Mouse (Mus musculus) layer of hippocampus, postnatal 36 days (tissue): Measurements from ENCODE around the gene Myh2. TPM values are rescaled to one million over a fixed set of nuclear protein-coding genes. Genes with fewer than 3 reads are reported as not detected.

Source experiments
- DNase-seq, 2 experiments: peaks; one replicate each; pipeline ENCODE4 v3.0.0; 2022
- total RNA-seq, 2 experiments: library from RNA; stranded (reverse); gene quantifications; 2 replicates each; pipeline ENCODE4 v1.2.3; 2021

Myh2 gene
- total RNA-seq, result under 1 TPM; 0.13 to 0.15 TPM

DNA sequence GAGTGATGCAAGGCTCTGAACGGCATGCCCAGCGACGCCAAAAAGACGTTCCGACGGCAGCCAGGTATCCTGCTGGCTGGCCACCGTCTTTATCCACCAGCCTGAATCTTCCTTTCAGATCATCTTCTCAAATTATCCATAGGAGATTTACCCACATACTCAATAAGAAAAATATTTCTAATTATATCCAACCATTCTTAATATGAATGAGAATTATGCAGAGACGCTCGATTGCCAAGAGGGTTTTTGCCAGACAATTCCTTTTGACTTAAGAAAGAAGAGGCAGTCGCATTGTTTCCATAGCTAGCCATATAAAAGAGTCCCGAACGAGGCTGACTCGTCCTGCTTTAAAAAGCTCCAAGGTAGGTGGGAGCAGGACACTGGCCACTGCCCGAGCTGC lies at the start of gene Myh2:
Myh2 (plus strand) TSS at position 301 of the 400 bp plus-strand sequence.
- DNase-seq, result no peak

DNA sequence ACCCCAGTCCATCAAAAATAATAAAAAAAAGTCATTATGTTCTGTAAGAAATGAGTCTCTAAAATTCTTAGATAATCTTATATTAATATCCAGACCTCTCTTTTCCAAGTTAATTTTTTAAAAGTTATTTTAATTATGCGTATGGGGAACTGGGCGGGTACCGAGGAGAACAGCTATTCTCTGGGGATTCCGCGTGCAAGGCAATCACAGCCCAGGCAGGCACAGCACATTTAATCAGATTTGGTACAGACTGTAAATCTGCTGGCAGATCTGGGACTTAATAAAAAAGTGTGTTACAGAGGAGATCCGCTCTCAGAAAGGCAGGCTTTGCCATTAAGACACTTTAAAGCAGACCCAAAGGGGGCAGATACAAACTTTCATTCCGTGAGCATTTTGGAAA lies 45.9 kb upstream of the Myh2 start:
- DNase-seq, result no peak

DNA sequence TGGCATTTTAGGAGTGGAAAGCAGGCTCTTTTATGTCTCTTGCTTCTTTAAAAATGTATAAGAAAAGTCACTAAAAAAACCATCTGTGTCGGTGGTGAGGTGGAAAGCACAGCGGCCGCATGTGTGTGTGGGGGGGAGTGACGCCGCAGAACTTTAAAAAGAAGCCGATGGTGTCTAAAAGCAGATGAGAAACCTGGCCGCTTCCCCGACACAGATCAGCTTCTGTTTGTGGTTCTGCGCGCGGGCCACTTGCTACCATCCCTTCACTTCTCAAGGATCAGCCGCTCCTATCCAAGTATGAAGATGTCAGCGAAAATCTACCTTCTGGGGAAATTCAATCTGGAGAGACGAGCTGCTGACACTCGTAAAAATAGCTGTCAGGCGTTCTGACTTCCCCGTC lies 45.5 kb upstream of the Myh2 start:
- no peak for DNase-seq

DNA sequence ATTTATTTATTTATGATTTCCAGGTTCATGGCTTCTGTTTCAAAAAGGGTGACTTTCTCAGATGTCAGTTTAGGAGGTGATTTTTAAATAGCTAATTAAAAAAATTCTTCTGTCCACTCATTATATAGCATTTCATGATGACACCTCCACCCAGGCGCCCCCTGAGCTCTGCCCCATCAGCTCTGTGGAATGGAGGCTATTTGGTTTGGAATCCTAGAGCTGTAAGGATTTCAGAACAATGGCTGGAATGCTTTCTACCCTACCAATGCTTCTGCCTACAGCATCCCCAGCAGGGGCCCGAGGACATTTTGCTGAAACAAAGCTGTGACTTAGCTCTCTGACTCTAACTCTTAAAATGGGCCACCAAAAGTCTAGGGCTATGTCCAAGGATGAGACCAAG lies 37.3 kb upstream of the Myh2 start:
- no peak for DNase-seq

DNA sequence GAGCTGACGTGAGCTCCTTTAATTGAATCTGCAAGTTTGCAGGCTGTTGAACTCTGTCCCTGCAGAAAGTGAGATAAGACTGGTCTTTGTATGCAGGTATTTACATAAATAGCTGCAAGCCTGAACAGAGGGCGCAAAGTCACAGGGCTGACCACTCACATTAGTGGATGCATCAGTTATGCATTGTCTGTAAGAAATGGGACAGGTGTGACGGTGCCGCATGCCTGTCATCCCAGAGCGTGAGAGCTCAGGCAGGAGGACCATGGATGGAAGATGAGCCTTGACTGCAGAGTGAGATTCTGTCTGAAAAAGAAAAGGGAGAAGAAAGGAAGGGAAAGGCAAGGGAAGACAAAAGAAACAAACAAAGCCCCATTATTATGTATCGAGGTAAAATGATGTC lies 36.2 kb upstream of the Myh2 start:
- DNase-seq, result no peak

DNA sequence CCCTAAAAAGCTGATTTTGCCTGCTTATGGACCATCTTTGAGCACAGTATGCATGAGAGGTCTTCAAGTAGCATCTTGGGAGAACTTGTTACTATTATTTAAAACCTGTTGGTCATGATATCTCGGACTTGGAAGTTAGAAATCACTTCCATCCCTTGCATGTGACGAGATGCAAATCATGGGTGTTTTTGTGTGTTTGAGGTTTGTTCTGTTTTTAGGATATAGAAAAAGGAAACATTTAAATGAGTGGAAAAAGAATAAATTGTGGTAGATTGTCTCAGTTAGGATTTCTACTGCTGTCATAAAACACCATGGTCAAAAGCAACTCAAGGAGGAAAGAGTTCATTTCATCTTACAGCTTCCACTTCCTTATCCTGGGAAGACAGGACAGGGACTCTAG lies 35.3 kb upstream of the Myh2 start:
- DNase-seq, result no peak

DNA sequence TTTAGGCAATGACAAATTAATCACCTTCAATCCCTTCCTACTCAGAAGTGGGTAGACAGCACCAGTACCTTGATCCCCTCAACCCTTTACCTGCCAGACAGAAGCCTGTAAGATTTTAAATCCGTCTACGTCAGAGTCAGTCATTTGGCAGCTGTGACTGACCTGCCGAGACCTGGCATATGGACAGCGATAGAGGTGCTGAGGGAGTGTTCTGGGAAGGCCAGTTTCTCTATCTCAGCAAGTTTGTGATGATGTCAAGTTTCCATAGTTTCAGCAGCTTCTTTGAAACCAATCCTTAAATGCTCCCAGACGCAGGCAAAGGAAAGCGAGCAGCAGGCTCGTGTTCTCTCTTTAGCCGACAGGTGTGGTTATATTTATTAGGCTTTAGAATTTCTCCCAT lies 31.3 kb upstream of the Myh2 start:
- DNase-seq, result no peak

DNA sequence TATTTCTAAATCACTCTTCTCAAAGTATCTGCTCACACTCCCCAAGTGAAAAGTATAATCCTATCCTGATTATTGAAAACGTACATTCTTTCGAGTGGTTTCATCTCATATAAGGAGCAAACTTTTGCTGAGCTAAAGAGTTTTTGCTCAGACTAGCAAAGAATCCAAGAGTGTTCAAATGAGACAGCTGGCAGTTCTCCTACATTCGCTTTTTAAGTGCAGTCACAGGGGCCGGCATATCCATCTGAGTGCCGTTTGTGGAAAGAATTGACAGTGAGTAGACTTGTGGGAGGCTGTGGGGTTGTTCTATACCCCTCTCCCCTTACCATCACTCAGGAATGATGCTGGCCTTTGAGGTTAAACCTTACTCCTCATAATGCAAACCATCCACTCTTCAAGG lies 30.7 kb upstream of the Myh2 start:
- no peak for DNase-seq

DNA sequence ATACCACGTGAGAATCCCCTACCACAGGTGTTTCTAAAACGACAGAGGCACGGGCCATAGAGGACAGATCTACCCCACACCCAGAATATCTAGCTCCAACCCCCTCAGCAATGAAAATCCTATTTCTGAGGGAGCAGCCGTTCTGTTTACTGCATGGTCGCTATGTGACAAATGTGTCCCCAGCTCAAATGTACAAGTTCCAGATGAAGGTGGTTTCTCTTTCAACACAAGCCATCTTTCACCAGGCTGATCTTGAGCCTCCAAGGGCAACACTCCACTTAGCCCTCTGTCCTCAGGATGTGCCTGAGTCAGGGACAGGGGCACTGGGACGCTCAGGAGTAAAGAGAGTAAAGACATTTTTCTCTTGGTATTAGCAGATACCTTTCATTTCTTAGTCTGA lies 29.8 kb upstream of the Myh2 start:
- no peak for DNase-seq

DNA sequence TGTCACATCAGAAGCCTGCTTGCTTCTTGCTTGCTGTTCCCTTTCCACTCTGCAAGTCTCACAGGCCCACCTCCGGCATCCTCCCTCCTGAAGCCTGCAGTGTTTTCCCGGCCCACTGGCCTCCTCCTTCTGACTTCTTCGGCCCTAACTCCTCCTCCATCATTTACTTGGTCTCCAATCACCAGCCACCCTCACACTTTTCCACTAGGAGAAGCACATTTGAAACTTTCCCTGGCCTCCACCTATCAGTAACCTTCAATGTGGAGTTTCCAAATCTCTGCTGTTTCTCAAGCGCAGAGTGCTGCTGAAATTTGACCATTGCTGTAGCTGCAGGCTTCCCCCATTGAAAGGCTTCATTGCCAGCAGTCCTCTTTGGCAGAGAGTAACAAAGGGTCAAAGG lies 28.8 kb upstream of the Myh2 start:
- DNase-seq, result no peak

DNA sequence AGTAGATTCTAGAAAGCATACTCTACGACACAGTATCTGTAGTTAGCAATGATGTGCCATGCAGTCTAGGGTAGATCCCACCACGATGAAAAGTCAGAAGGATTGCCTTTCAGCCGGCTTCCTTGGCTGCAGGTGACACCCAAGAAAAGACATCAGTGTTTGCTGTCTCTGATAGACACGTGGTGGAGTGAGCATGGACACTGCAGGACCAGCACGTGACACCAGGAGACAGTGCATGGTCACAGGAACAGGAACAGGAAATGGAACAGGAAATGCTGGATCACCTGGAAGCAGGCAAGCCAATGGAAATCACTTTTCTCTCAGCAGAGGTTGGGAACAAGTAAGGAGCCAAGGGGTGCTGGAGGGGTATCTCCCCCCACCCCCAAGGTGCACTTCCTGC lies 27.8 kb upstream of the Myh2 start:
- DNase-seq, result no peak

DNA sequence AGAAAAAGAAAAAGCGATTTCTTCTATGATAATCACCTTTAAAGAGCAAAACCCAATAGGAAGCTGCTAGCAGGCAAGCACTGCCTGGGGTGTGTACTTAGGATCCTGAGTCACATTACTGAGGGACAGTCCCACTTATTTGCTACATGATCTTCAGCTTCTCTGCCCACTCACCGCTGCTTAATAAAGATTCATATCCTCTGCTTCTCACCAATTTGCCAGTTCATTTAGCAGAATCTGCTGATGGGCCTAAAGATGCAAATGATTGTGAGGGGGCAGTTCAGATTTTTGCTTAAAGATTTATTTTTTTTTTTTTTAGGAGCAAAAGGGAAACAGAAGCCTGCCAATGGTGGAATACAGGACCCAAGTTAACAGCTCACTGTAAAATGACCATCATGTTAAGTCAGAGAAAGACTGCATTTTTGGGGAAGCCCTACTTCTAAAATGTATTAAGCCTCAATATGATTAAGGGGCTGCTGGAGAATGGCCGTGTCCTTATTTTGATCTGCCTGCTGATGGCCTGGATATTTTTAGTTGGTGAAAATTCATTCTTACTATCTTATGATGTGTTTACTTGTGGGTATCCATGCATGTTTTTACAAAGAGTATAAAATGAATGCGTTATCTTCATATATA lies 26.8 kb upstream of the Myh2 start:
- DNase-seq, result no peak

DNA sequence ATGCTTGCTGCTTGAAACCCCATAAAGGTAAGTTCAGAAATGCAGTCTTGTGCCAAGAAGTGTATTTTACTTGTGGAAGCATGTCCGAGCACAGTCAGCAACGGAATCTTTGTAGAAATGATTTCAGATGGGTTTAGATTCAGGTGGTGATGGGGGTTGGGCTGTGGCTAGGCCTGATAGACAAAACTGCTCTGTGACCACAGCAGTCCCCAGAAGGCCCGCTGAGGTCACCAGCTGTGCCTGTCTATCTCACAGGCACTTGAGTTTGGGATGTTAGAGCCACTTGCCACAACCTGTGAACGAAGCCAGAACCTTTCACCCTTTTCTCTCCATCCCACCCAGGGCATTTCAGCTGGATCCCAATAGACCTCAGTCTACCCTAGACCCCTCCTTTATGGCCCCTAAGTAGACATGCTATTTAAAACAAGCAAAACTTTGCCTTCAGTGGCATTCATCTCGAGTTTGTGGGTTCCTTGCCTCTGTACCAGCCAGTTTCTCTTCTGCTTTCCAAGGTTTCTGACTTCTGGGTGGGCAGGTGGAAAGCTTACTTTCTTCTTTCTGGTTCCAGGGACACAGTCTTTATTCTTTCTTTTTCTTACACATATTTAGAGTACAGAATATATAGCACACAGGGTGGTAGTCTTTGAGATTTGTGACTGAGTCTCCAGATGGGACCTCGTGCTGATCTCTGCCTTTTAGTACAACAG lies 26.1 kb upstream of the Myh2 start:
- no peak for DNase-seq

DNA sequence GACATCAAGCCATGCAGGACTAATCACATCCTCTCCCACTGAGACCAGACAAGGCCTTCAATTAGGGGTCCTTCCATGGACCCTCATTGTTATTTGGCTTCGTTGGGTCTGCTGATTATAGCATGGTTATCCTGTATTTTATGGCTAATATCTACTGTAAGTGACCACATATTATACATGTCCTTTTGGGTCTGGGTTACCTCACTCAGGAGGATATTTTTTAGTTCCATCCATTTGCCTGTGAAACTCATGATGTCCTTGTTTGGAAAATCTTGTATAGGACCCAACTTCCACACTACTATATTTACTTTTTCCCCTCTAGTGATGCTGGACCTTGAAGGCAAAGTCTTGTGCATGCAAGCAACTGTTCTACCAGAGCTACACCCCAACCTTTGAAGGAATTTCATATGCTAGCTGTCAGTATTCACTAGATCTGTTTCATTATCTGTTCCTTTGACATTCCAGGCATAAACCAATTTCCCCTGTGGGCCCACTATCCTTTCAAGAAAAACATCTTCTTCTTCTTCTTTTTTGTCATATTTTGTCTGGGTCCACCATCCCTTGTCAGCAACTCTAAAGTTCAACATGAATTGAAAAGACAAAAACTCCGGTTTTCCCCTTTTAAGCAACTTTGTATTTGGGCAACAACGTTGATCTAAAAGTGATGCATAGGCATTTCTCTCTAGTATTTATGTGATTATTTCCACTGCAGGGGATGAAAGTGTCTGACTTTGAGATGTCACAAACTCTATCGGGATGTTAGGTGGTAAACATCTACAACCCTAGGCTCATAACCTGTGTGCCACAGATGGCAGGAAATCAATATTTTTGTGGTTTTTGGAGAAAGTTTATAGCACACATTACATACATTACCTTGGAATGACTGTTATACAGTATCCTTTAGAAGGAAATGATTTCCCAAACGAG lies 25.1 kb upstream of the Myh2 start:
- DNase-seq, result no peak

DNA sequence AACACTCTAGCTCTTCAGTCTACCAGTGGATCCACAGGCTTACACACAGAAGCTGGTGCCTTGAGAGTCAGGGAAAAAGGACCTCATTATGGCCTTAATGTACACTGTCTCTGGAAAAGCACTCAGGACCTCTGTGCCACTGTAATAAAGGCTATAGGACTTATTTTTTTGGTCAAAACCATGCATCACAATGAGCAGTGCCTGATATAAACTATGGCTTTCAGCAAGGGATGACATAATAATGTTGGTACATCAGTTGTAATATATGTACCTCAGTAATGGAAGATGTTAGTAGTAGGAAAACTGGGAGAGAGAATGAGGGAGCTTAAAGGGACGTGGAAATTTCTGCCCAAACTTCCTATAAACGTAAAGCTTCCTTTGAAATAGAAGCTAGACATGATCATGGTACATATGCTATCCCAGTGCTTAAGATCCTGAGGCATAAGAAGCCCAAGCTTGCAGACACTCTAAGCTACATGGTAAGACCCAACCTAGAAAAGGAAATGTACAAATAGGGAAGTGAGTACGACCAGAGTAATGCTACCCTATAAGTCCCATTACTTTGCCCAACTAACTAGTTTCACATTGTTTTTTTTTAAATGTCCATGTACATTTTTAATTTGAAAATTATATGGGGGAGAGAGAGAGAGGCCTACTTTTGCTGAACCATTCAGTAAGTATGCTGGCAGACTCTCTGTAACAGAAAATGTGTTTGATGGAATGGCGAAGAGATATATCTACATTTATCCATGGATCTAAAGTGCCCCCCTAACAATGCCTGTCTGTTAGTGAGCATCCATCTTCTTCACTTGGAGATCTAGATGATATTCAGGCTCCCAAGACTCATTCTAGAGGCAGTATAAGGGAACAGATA lies 24.2 kb upstream of the Myh2 start:
- DNase-seq, result no peak

DNA sequence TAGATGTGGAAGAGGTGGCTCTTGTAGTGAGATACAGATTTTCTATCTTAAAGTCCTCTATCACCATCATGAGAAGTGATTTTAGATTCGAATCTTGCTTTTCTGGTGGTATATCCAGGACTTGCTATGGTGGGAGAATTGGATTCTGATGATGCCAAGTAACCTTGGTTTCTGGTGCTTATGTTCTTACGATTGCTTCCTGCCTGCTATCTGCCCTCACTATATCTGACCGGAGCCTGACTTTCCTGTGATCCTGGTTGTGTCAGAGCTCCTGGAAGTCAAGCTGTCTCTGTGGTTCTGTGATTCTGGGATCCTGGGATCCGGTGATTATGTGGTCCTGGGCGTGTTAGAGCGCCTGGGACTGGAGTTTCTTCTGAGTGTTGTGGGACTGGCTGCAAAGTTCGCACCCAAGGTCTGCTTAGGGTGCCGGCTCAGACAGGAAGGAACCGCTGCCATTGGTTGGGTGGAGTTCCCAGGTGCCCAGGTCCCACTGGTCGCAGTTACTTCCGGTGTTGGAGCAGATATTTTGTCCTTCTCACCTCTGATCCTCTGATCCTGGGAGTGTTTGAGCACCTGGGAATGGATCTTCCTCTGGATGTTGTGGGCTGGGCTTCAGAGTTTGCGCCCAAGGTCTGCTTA lies 23.4 kb upstream of the Myh2 start:
- DNase-seq, result no peak

DNA sequence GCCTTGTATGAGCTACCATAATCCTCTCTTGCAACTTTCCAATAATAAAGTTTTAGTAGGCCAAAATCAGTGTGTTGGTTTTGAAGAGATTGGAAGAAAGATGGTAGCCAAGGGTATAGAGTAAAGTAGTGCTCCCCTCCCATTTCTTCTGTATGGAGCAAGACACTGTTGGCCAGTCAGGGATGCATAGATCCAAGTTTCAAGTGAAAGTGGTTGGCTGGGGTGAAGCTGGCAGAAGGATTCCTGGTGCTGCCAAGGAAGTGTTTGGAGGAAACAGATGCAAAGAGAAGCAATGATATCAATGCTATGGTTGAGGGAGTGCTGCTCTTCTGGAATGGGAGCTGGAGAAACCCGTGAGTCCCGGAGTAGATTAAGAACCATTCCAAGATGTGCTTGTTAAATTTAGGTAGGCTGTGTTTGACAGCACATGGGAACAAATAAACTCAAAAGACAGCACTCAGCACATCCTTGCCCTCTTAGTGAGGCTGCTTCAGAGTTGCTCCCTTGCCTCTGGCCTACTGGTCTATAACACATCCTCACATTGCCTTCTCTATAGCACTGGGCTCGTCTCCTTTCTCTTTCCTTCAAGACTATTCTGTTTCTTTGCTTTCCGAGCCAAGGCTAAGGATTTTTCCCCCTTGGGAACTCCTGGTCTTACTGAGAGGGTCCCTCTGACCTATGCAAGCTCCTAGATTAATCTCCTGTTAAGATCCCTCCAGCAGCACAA lies 22.4 kb upstream of the Myh2 start:
- no peak for DNase-seq

DNA sequence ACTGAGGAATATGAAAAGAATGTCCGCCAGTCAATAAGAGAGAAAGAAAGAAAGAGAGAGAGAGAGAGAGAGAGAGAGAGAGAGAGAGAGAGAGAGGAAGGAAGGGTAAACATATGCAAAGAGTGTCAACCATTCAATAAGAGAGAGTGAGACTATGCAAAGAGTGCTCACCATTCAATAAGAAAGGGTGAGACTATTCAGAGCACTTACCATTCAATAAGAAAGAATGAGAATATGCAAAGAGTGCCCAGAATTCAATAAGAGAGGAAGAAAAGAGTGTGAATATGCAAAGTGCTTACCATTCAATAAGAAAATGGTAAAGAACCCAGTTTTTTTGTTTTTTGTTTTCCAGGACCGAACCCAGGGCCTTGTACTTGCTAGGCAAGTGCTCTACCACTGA lies 20.6 kb upstream of the Myh2 start:
- DNase-seq, result no peak

DNA sequence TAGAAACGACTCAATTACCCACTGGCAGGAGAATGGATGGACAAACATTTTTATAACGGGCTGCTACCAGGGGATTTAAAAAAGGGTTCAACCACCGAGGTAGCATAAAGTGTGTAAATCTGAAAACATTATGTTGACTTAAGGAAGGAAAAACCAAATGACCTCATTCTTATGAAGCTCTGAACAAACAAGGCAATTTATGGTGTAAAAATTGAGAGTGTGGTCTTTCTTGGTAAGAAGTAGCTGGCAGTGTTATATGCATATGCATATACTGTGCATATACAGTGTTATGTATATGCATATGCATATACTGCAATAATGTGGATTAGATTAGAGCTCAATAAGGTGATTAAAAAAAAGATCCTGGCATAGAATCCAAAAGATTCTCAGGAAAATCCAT lies 19.7 kb upstream of the Myh2 start:
- DNase-seq, result no peak

DNA sequence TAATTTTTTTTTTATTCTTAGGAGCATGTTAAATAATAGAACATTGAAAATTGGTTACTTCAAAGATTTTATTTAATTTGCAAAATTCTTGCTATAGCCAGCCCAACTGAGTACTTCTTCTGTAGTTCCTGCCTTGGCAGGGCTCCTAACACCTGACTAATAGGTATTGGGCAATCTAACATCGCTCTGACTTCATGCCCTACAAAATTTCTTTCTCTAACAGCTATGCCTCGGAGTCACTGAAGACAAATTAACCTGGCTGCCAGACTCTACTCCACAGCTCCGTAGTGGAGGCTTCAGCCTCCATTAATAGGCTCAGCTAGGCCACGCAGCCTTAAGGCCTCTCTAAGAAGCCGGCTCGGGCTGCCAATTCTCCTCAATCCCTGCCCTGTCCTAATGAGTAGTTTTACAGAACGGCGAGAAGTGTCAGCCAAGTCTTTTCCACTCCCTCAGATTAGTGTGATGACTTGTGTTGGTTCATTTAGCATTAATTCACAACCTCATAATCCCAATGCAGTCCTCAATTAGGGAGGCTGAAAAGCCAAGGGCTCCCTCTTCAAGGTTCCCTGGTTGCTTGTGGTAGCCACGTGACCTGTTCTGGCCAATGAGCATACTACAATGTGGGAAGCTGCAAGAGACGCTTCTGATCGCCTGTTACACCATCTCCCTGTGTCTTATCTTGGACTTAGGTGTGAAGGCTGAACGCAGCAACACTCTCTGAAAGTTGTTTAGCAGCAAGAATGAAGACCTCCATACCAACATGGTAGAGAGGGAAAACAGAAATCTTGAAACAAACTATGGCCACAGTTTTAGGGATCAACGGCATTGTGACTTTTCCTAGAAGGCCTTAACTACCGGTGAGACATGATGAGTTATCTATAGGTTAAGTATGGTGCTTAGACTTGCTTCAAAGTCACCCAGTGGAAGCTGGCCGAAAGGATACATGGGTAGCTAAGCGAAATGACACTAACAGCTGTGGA lies 18.9 kb upstream of the Myh2 start:
- no peak for DNase-seq
